In the genomic region with DNA sequence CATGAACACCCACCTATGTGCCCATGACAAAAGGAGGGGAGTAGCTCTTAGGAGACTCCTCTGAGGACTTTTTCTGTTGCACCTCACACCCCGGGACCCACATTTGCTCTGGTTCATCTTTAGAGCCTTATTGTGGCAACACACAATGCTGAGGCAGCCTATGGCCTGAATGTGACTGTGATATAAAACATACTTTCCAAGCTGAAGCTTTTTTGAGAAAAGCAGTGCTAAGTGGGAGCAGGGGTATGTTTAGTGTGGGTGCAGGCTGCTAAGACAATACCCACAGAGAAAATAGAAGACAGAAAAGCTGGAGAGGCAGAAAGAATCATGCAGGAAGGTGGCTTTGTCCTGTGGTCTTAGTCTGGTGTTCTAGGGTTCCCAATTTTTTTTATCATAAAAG, we compare ENCODE assay signal across 18 mouse cellular contexts.
"Had no signal": no experiment of that assay in that cellular context is flagged by ENCODE, and none has a peak within 500 bp of the region (broad histone marks: within the 10 kb centered on the region; RNA-seq: fewer than 3 reads in every experiment).

No protein-coding gene starts in this region.

- DNase-seq: lung, adult 18-20 months; lung, embryonic 14.5 days; lung, postnatal 10 days; lung, postnatal 4 days; midbrain, embryonic 14.5 days; retina, postnatal 1 day; right cerebral cortex, adult 18-20 months; right cerebral cortex, postnatal 25 days; right cerebral cortex, postnatal 4 days; spleen, adult 18-20 months; thymus, adult 2 months; thymus, postnatal 25 days; thymus, postnatal 4 days had no signal

- H3K9me3 ChIP-seq: midbrain, embryonic 10.5 days; midbrain, embryonic 12.5 days; neural tube, embryonic 13.5 days had no signal

- H3K9ac ChIP-seq: lung, embryonic 14.5 days; midbrain, embryonic 12.5 days; neural tube, embryonic 13.5 days; neural tube, embryonic 15.5 days had no signal

- H3K4me1 ChIP-seq: midbrain, embryonic 10.5 days; midbrain, embryonic 12.5 days; neural tube, embryonic 13.5 days; neural tube, embryonic 15.5 days had no signal

- H3K4me3 ChIP-seq: midbrain, embryonic 10.5 days; midbrain, embryonic 12.5 days; myocyte; neural tube, embryonic 13.5 days; neural tube, embryonic 15.5 days had no signal

- H3K27ac ChIP-seq: midbrain, embryonic 10.5 days; midbrain, embryonic 12.5 days; neural tube, embryonic 13.5 days; neural tube, embryonic 15.5 days had no signal

- H3K36me3 ChIP-seq: midbrain, embryonic 10.5 days; midbrain, embryonic 12.5 days; neural tube, embryonic 13.5 days; neural tube, embryonic 15.5 days had no signal

- H3K27me3 ChIP-seq: midbrain, embryonic 12.5 days; neural tube, embryonic 13.5 days; neural tube, embryonic 15.5 days had no signal
